Mouse (Mus musculus) mouse embryonic stem cell (cell line): ENCODE results near the gene Kcnrg.

Experiments
- in situ Hi-C, 2 experiments: fragments of 300-500 bp; cut with MboI; formaldehyde crosslinking; loops; 1 replicate in 1 of 2; 3 replicates in 1 of 2; pipeline ENCODE4 v1.14.3; 2019 to 2020; ENCODE audit warnings: low sequenced_read_pairs in 2 of 2, low pct_unique_long_range_greater_than_20kb in 1 of 2, mixed read lengths in 1 of 2; ENCODE audit not compliant: unreplicated experiment in 1 of 2

The Kcnrg gene

GRCm38 (mm10) chr14:61613319-61613718 lies 6.1 kb downstream of the Kcnrg start:
- in situ Hi-C loops, result no loop called here

- in situ Hi-C loops, result no loop called here
Observed at GRCm38 (mm10) chr14:61620371-61620770, 13.1 kb downstream of the Kcnrg start.

GRCm38 (mm10) chr14:61635969-61636368 lies 28.7 kb downstream of the Kcnrg start:
- in situ Hi-C loops, result no loop called here

GRCm38 (mm10) chr14:61642668-61643067 lies 35.4 kb downstream of the Kcnrg start:
- in situ Hi-C loops, result no loop called here

GRCm38 (mm10) chr14:61645547-61645946 lies 38.3 kb downstream of the Kcnrg start:
- in situ Hi-C loops, result no loop called here

- in situ Hi-C loops, result no loop called here
Observed at GRCm38 (mm10) chr14:61647182-61647880, 40.1 kb downstream of the Kcnrg start.

- in situ Hi-C loops, result no loop called here
Observed at GRCm38 (mm10) chr14:61647881-61648684, 40.8 kb downstream of the Kcnrg start.

GRCm38 (mm10) chr14:61648685-61649504 lies 41.6 kb downstream of the Kcnrg start:
- in situ Hi-C loops, result no loop called here

GRCm38 (mm10) chr14:61650291-61650960 lies 43.2 kb downstream of the Kcnrg start:
- in situ Hi-C loops, result no loop called here

- in situ Hi-C loops, result no loop called here
Observed at GRCm38 (mm10) chr14:61656469-61656868, 49.2 kb downstream of the Kcnrg start.

GRCm38 (mm10) chr14:61661496-61661895 lies 54.2 kb downstream of the Kcnrg start:
- in situ Hi-C loops, result no loop called here

GRCm38 (mm10) chr14:61662307-61662706 lies 55.0 kb downstream of the Kcnrg start:
- in situ Hi-C loops, result no loop called here
